Mouse (Mus musculus) thymus, adult 2 months (tissue): ENCODE data around the gene Fam205a4.
"Not testable (repeated sequence)": the region's sequence is repeated elsewhere in the genome, so short reads cannot be mapped to it uniquely, and the experiment has no call there.

Experiments used
- CTCF ChIP-seq: fragments of 200-500 bp; IDR thresholded peaks from 2 replicates; pipeline ENCODE4 v1.5.1; 2012; ENCODE audit warnings: mild to moderate bottlenecking, control low read depth, low read length, moderate library complexity, borderline replicate concordance; ENCODE audit not compliant: control insufficient read depth, poor library complexity, insufficient read depth; ENCODE audit errors: extremely low read depth
- POLR2A ChIP-seq: fragments of 200-500 bp; IDR thresholded peaks from 2 replicates; pipeline ENCODE4 v1.6.1; 2012; ENCODE audit warnings: mild to moderate bottlenecking, low read length, control low read depth, moderate library complexity; ENCODE audit not compliant: control insufficient read depth, poor library complexity, insufficient read depth; ENCODE audit errors: extremely low read depth

GRCm38 (mm10) chr4:41941272-41941671 is 24.6 kb upstream of the Fam205a4 start, which contains the start of gene Gm20878:
- not testable (repeated sequence) for TF ChIP-seq CTCF, POLR2A
